In genomic region chr11:71390616-71391015, GRCm38 (mm10) we compare ENCODE assay signal across 18 mouse cellular contexts.
DNase-seq lines count a peak whose midpoint lies in the region; ATAC-seq and TF ChIP-seq lines count a peak whose summit lies in the region.
"Had no signal": no experiment of that assay in that cellular context is flagged by ENCODE, and none has a peak within 500 bp of the region (broad histone marks: within the 10 kb centered on the region; RNA-seq: fewer than 3 reads in every experiment).

No protein-coding gene starts in this region.

- no peak overlapping the region for H3K4me3 ChIP-seq in forebrain, embryonic 13.5 days
- H3K4me3 ChIP-seq in forebrain, embryonic 11.5 days (ENCODE audit: low read depth, low read length), result no peak overlapping the region
- no peak overlapping the region for H3K4me3 ChIP-seq in hindbrain, embryonic 14.5 days (replicated peaks; ENCODE audit: low read length)
- no peak overlapping the region for H3K4me3 ChIP-seq in hindbrain, embryonic 12.5 days
- no peak overlapping the region for H3K4me3 ChIP-seq in midbrain, embryonic 12.5 days
- no peak overlapping the region for H3K4me3 ChIP-seq in midbrain, postnatal 0 days (ENCODE audit: low read depth, low read length)
- H3K4me3 ChIP-seq: embryonic facial prominence, embryonic 12.5 days; forebrain, embryonic 15.5 days; heart, embryonic 15.5 days; intestine, embryonic 15.5 days had no signal

- no peak for TF ChIP-seq CTCF in midbrain, postnatal 0 days (IDR thresholded peaks at IDR 0.05)

- no peaks in the 10 kb centered on the region for H3K9me3 ChIP-seq in forebrain, embryonic 13.5 days (replicated peaks)
- no peaks in the 10 kb centered on the region for H3K9me3 ChIP-seq in forebrain, embryonic 11.5 days (ENCODE audit: control insufficient read depth, low read length)
- no peaks in the 10 kb centered on the region for H3K9me3 ChIP-seq in hindbrain, embryonic 14.5 days (ENCODE audit: control insufficient read depth, low read length)
- no peaks in the 10 kb centered on the region for H3K9me3 ChIP-seq in hindbrain, embryonic 12.5 days (replicated peaks)
- no peaks in the 10 kb centered on the region for H3K9me3 ChIP-seq in midbrain, embryonic 12.5 days
- no peaks in the 10 kb centered on the region for H3K9me3 ChIP-seq in midbrain, postnatal 0 days (ENCODE audit: low read length)
- H3K9me3 ChIP-seq: embryonic facial prominence, embryonic 12.5 days; forebrain, embryonic 15.5 days; heart, embryonic 15.5 days; intestine, embryonic 15.5 days had no signal

- no peak for DNase-seq in forebrain, embryonic 11.5 days (ENCODE audit: low spot score)
- DNase-seq in hindbrain, embryonic 14.5 days (ENCODE audit: low spot score), result no peak
- no peak for DNase-seq in midbrain, postnatal 0 days (ENCODE audit: low spot score)
- DNase-seq in adrenal gland, adult 2 months, result no peak
- DNase-seq: adrenal gland, postnatal 14 days; cerebellum, adult 11-12 months; cerebellum, adult 9-10 months; cerebellum, postnatal 25 days; gastrocnemius, postnatal 36 days; heart, adult 18-20 months had no signal

- H3K36me3 ChIP-seq in forebrain, embryonic 13.5 days (ENCODE audit: poor library complexity, severe bottlenecking), result no peaks in the 10 kb centered on the region
- H3K36me3 ChIP-seq in forebrain, embryonic 11.5 days (ENCODE audit: control insufficient read depth, insufficient read depth, low read length), result no peaks in the 10 kb centered on the region
- no peaks in the 10 kb centered on the region for H3K36me3 ChIP-seq in hindbrain, embryonic 14.5 days (replicated peaks; ENCODE audit: control insufficient read depth, insufficient read depth)
- no peaks in the 10 kb centered on the region for H3K36me3 ChIP-seq in hindbrain, embryonic 12.5 days
- no peaks in the 10 kb centered on the region for H3K36me3 ChIP-seq in midbrain, embryonic 12.5 days
- H3K36me3 ChIP-seq in midbrain, postnatal 0 days (ENCODE audit: insufficient read depth, low read length), result no peaks in the 10 kb centered on the region
- H3K36me3 ChIP-seq: embryonic facial prominence, embryonic 12.5 days; forebrain, embryonic 15.5 days; heart, embryonic 15.5 days; intestine, embryonic 15.5 days had no signal

- H3K27ac ChIP-seq in forebrain, embryonic 13.5 days, result peak overlapping the region; percentile 65; the same call in 1 of the 2 replicates
- no peak overlapping the region for H3K27ac ChIP-seq in forebrain, embryonic 11.5 days (ENCODE audit: low read depth, low read length)
- H3K27ac ChIP-seq in hindbrain, embryonic 14.5 days, result peak overlapping the region; percentile 48; the same call in 1 of the 2 replicates
- no peak overlapping the region for H3K27ac ChIP-seq in hindbrain, embryonic 12.5 days
- H3K27ac ChIP-seq in midbrain, embryonic 12.5 days (replicated peaks), result peak overlapping the region; percentile 63
- H3K27ac ChIP-seq in midbrain, postnatal 0 days (ENCODE audit: low read depth, low read length), result no peak overlapping the region
- H3K27ac ChIP-seq: embryonic facial prominence, embryonic 12.5 days; heart, embryonic 15.5 days; intestine, embryonic 15.5 days had no signal

- peaks cover 20% of the 10 kb centered on the region for H3K4me1 ChIP-seq in forebrain, embryonic 13.5 days
- H3K4me1 ChIP-seq in forebrain, embryonic 11.5 days (replicated peaks; ENCODE audit: control insufficient read depth, insufficient read depth, low read length), result no peaks in the 10 kb centered on the region; the same call in 1 of the 2 replicates
- H3K4me1 ChIP-seq in hindbrain, embryonic 14.5 days (replicated peaks; ENCODE audit: control insufficient read depth, insufficient read depth, low read length), result peaks cover 11% of the 10 kb centered on the region
- peaks cover 9% of the 10 kb centered on the region for H3K4me1 ChIP-seq in hindbrain, embryonic 12.5 days
- peaks cover 14% of the 10 kb centered on the region for H3K4me1 ChIP-seq in midbrain, embryonic 12.5 days
- H3K4me1 ChIP-seq in midbrain, postnatal 0 days (ENCODE audit: insufficient read depth, low read length), result 0 out of 2 replicates have a peak, but pooled peaks cover 7% of the 10 kb centered on the region
- H3K4me1 ChIP-seq: embryonic facial prominence, embryonic 12.5 days; heart, embryonic 15.5 days; intestine, embryonic 15.5 days had no signal

- H3K4me2 ChIP-seq in forebrain, embryonic 13.5 days, result no peak overlapping the region
- no peak overlapping the region for H3K4me2 ChIP-seq in forebrain, embryonic 11.5 days (ENCODE audit: low read depth, low read length, severe bottlenecking)
- H3K4me2 ChIP-seq in hindbrain, embryonic 14.5 days (replicated peaks), result no peak overlapping the region
- no peak overlapping the region for H3K4me2 ChIP-seq in hindbrain, embryonic 12.5 days (replicated peaks)
- H3K4me2 ChIP-seq in midbrain, embryonic 12.5 days (replicated peaks), result no peak overlapping the region
- no peak overlapping the region for H3K4me2 ChIP-seq in midbrain, postnatal 0 days (ENCODE audit: low read depth, low read length, poor library complexity, severe bottlenecking)
- H3K4me2 ChIP-seq: embryonic facial prominence, embryonic 12.5 days; forebrain, embryonic 15.5 days; heart, embryonic 11.5 days; heart, embryonic 15.5 days; intestine, embryonic 15.5 days had no signal

- H3K27me3 ChIP-seq in forebrain, embryonic 13.5 days, result no peaks in the 10 kb centered on the region
- no peaks in the 10 kb centered on the region for H3K27me3 ChIP-seq in forebrain, embryonic 11.5 days (ENCODE audit: control insufficient read depth, insufficient read depth, low read length)
- no peaks in the 10 kb centered on the region for H3K27me3 ChIP-seq in hindbrain, embryonic 14.5 days (ENCODE audit: control insufficient read depth, insufficient read depth, low read length)
- no peaks in the 10 kb centered on the region for H3K27me3 ChIP-seq in hindbrain, embryonic 12.5 days
- H3K27me3 ChIP-seq in midbrain, embryonic 12.5 days, result no peaks in the 10 kb centered on the region
- H3K27me3 ChIP-seq in midbrain, postnatal 0 days (ENCODE audit: insufficient read depth, low read length), result no peaks in the 10 kb centered on the region
- H3K27me3 ChIP-seq: embryonic facial prominence, embryonic 12.5 days; forebrain, embryonic 15.5 days; heart, embryonic 15.5 days; intestine, embryonic 15.5 days had no signal

- no peak overlapping the region for H3K9ac ChIP-seq in forebrain, embryonic 13.5 days
- H3K9ac ChIP-seq in forebrain, embryonic 11.5 days (ENCODE audit: low read length), result no peak overlapping the region
- H3K9ac ChIP-seq in hindbrain, embryonic 14.5 days, result no peak overlapping the region
- no peak overlapping the region for H3K9ac ChIP-seq in hindbrain, embryonic 12.5 days
- H3K9ac ChIP-seq in midbrain, embryonic 12.5 days (replicated peaks), result no peak overlapping the region
- no peak overlapping the region for H3K9ac ChIP-seq in midbrain, postnatal 0 days (replicated peaks; ENCODE audit: low read length, poor library complexity, severe bottlenecking)
- H3K9ac ChIP-seq: embryonic facial prominence, embryonic 12.5 days; forebrain, embryonic 15.5 days; heart, embryonic 15.5 days; intestine, embryonic 15.5 days had no signal

- WGBS in forebrain, embryonic 13.5 days, result 72% methylated on average over 3 of the region's 3 CpGs
- 81% methylated on average over 3 of the region's 3 CpGs for WGBS in forebrain, embryonic 11.5 days
- WGBS in hindbrain, embryonic 14.5 days, result 73% methylated on average over 3 of the region's 3 CpGs
- 82% methylated on average over 3 of the region's 3 CpGs for WGBS in hindbrain, embryonic 12.5 days
- WGBS in midbrain, embryonic 12.5 days, result 85% methylated on average over 3 of the region's 3 CpGs
- 85% methylated on average over 3 of the region's 3 CpGs for WGBS in midbrain, postnatal 0 days

- ATAC-seq in forebrain, embryonic 13.5 days, result no peak
- ATAC-seq in forebrain, embryonic 11.5 days (replicated peaks; ENCODE audit: low FRiP score), result no peak
- no peak for ATAC-seq in hindbrain, embryonic 14.5 days (ENCODE audit: low FRiP score)
- no peak for ATAC-seq in hindbrain, embryonic 12.5 days (ENCODE audit: low FRiP score)
- ATAC-seq in midbrain, embryonic 12.5 days (ENCODE audit: low FRiP score, low read depth), result no peak
- no peak for ATAC-seq in midbrain, postnatal 0 days (ENCODE audit: low FRiP score)
- ATAC-seq: intestine, embryonic 15.5 days had no signal

Comparison
In these comparisons a context has a peak if more than half of its experiments do, and no peak if none do; other contexts are left out.
1. H3K27ac ChIP-seq: peak in forebrain, embryonic 13.5 days (single experiment), hindbrain, embryonic 14.5 days (single experiment) and midbrain, embryonic 12.5 days (single experiment); none in forebrain, embryonic 11.5 days (single experiment), hindbrain, embryonic 12.5 days (single experiment) and midbrain, postnatal 0 days (single experiment).